Mouse (Mus musculus) spleen, postnatal 14 days (tissue): ENCODE data around the gene Vps25.
A peak's percentile ranks its signal among the peaks of the same experiment; 100 is the strongest.

ENCODE experiments used
- DNase-seq, 2 experiments: peaks; one replicate each; pipeline ENCODE4 v3.0.0; 2021 to 2022; ENCODE audit warnings: low spot score in 2 of 2

Gene Vps25

GRCm38 (mm10) chr11:101275309-101275708 lies 21.8 kb downstream of the Vps25 start:
- DNase-seq, result no peak

DNA sequence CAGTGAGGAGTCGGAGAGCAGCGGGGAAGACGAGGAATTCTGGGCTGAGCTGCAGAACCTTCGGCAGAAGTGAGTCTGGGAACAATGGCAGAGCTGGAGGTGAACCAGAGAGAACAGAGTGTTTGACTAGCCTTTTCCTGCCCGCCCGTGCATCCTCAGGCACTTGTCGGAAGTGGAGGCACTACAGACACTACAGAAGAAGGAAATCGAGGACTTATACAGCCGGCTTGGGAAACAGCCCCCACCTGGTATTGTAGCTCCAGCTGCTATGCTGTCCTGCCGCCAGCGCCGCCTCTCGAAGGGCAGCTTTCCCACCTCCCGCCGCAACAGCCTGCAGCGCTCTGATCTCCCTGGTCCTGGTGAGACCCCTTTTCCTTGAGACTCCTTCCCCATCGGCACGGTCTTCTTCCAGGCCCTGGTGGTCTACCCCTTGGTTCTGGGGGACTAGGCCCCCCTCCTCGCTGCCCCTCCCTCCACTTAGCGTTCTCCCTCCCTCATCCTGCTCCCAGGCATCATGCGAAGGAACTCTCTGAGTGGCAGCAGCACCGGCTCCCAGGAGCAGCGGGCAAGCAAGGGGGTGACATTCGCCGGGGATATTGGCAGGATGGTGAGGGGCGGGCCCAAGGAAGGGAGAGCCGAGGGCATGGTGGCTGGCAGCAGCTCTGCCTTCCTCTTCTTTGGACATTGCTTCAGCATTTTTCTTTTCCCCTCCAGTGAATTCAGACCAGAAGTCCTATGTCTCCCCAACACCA lies 23.0 kb downstream of the Vps25 start:
- DNase-seq, result no peak

DNA sequence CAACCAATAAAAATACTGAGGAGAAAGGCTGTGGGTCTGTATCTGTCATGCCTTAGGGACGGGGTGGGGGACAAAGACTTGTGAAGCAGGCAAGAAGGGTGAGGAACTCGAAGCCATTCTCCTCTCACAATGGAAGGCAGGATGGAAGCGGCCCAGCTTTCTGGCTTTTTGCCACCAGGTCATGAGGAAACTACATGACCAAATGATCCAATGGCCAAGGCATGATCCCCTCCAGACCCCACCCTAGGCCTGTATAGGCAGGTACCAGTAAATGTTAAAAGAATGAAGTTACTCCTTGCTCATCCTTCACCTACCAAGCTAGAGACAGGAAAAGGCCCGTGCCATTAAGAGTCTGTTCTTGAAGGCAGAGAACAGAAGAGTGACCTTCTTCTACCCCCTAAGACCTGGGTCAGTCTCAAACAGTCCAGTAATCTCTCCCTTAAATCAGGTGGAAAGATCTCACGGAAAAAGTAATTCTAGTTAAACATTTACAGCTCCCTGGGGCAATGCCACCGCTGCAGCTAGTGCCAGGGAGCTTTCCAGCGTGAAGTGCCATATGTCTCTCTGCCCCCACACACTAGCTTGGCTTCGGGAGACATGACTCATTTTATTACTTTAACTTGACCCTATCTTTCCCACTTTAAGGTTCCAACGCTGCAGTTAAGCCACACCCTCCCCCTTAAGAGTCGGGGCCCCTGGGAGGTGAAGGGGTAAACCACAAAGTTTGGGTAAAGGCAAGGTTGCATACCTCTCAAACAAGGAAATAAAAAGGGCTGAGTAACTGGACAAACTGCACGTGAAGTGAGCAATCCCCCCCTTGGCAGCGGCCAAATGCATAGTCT lies 24.1 kb downstream of the Vps25 start:
- no peak for DNase-seq

DNA sequence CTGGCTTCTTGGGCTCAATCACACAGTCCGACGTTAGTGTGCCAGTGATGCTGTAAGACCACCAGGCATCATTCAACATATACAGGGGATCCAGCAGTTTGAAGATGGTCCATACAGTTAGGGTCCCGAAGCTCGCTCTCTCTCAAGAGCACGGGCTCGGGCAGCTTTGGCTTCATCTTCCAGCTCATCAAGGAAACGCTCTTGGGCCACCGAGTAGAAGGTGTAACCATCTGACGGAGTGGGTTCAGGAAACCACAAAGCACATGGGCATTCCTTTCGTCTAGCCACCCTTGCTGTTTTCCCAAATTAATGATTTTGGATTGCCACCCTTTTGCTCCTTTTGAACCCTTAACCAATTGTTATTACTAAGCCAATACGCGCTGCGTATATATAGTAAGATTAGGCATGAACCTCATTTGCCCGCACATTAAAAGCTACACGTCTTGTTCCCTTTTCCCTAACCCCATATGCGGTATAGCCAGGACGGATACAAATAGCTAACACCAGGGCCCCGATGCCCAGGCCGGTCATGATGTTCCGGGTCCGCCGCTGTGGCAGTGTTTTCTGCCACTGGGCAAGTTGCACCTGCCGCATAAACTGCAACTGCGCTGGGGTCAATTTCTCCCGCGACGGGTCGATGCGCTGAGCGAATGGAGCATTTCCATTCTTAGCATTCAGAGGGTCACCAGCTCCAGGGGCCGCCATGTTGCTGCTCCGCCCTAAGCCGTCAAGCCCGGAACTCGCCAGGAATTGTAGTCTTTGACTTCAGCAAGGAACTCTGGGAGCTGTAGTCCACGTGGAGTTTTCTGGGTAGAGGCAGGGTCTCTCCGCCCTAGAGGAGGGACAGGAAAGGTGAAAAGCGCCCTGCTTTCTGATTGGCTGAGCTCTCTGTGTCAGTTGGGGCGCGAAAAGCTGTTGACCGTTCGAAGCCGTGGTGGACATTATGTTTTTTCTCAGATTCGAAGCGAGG lies 25.0 kb downstream of the Vps25 start, which contains the start of the genes Cntd1 and Coa3:
TSS of gene Cntd1 (plus strand) at position 790 of the 970 bp plus-strand sequence.
TSS of gene Coa3 (minus strand) at position 892 of the 970 bp plus-strand sequence.
- peak; percentile 60 to 73 for DNase-seq

DNA sequence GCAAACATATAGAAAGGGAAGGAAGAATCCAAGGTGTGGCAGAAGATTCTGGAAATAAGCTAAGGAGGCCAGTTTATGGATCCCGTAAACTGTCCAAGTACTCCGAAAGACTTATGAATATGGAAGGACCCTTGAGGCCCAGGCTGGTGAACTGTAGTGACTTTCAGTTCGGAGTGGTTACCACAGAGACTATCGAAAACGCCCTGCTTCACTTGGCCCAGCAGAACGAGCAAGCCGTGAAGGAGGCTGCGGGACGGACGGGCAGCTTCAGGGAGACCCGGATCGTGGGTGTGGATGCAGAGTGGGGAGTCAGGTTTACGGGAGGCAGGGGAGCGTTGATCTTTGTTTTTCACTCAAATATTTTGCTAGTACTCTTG lies 25.7 kb downstream of the Vps25 start:
- DNase-seq, result no peak

GRCm38 (mm10) chr11:101280837-101281236 lies 27.3 kb downstream of the Vps25 start:
- DNase-seq, result no peak

DNA sequence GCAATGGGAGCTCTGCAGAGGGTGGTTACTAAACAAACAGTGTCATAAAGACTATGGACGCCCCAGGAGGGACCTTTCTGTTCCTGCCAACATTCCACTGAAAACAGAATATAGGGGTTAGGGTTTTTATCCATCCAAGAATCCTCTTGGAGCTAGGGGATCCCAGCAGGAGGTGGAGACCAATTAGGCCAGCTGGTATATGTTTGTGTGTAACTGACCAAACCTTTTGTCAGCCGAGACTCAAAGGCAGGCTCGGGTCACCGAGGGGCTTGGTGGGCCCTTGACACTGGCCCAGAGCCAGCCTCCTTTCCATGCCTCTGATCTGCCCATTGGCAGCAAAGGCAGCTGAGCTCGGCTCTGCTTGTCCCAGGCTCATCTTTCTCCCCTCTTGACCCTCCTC lies 29.4 kb downstream of the Vps25 start:
- no peak for DNase-seq

DNA sequence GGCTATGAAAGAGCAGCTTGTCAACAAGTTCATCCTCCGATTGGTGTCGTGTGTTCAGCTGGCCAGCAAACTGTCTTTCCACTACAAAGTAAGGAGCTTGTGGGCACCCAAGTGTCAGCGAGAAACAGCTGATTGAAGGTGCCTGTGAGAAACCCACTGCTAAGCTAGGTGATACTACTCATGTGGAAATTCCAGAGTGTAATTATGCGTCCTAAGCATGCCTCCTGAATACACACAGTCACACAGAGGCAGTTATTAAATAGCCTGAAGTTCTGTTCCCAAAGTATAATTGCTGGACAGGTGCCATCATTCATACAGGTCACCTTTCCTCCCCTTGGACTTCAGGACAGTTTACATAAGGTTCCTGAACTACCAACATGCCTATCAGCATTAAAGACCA lies 30.3 kb downstream of the Vps25 start:
- no peak for DNase-seq

GRCm38 (mm10) chr11:101287306-101287705 lies 33.8 kb downstream of the Vps25 start:
- no peak for DNase-seq

DNA sequence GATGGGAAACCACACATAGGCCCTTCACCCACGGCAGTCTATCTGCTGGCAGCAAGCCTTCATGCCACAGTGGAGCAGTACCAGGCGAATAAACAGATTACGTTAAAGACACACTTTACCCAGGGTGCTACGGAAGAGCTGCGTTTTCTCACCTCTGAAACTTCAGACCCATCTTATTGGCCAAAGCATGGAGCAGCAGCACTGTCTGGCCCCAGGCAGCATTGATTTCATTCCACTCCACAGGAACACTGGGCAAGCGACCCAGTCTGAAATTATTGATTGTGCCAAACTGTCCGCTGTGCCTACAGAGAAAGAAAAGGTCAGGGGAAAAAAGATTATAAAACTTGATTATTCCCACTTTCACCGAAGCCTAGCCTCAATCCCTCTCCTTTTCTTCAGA lies 37.7 kb downstream of the Vps25 start:
- DNase-seq, result no peak

DNA sequence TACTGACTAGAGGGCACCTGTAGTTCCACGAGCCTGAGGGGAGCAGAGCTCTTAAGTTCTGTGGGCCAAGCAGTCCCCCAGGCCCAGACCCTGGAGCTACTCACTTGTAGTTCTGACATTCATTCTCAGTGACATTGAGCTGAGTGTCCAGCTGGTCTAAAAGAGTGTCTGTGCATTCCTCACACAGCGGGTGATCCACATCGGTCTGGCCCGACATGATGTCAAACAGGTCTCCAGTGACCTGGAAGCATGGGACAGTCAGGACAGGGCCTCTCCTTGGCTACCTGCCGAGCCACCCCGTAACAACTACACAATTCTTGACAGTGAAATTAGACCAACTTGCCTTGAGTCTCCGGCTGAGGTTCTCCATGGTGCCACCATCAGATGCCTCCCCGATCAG lies 41.7 kb downstream of the Vps25 start:
- no peak for DNase-seq

GRCm38 (mm10) chr11:101300881-101301280 lies 47.4 kb downstream of the Vps25 start:
- DNase-seq, result peak in 1 of 2 experiments; percentile 38

DNA sequence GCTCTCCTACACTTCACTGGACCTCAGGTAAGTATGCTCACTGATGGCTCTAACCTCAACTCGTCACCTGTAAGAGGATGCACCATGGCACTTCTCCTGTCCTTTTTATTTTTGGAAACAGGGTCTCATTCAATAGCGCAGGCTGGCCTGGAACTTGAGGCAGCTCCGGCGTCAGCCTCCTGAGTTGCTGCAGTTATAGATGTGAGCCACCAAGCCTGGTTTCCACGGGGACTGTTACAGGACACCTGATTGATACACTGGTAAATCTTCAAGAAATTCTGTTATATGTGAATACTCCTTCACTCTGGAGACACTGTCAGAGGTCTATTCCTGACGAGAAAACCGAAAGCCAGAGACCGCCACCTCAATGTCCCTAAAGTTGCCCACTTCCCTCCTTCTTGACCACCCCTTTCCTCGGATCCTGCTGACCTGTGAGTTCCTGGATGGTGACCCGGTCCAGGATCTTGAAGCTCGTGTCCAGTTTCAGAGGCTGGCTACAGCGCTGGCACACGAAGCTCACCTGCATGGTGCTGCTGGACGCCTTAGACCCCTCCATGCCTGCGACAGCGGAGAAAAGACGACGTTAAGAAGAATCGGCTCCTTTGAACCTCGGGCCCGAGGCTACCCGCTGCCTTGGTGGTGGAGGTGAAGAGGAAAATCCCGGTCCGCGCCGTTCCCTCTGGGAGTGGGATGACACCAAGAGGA lies 47.9 kb downstream of the Vps25 start:
- no peak for DNase-seq

GRCm38 (mm10) chr11:101302004-101302798 lies 48.7 kb downstream of the Vps25 start, which contains the start of gene Becn1:
Gene Becn1 (minus strand): TSS chr11:101302286.
- DNase-seq, result peak; percentile 91 to 98

DNA sequence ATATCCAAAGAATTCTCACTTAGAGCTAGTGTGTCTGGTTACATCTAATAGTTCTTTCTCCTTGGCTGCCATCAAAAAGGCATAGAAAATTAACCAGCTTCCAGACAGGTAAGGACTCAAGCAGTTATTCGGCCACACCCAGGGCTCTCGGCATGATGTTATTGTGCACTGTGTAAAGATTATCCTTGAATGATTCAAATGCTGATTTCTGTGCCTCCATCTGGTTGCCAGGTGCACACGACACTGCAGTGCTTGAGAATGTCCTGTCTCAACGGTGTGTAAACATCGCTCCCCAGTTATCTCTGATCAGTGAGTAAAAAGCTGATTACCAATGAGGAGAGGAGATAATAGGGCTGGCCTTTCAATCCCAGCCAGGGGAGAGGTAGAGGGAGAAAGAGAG lies 54.2 kb downstream of the Vps25 start:
- no peak for DNase-seq
